Mouse (Mus musculus) left cerebral cortex, adult 2 months (tissue): ENCODE results near the gene Crisp1. TPM values are rescaled to one million over a fixed set of nuclear protein-coding genes. Genes with fewer than 3 reads are reported as not detected.
A peak's percentile ranks its signal among the peaks of the same experiment; 100 is the strongest.

Source experiments
- DNase-seq, 2 experiments: peaks; one replicate each; pipeline ENCODE4 v3.0.0; 2021 to 2022; ENCODE audit warnings: low spot score in 2 of 2, mixed read lengths in 1 of 2; ENCODE audit errors: extremely low spot score in 1 of 2
- H3K27ac ChIP-seq: fragments of 200-600 bp; 2 replicates; pipeline ENCODE4 v1.8.1; 2022
- H3K4me3 ChIP-seq: fragments of 200-600 bp; 2 replicates; pipeline ENCODE4 v1.8.1; 2022
- CTCF ChIP-seq: fragments of 200-600 bp; IDR thresholded peaks from 2 replicates; pipeline ENCODE4 v1.8.1; 2022; ENCODE audit warnings: antibody characterized with exemption, mild to moderate bottlenecking, moderate library complexity
- intact Hi-C: fragments of 180-260 bp; cut with DNase I; formaldehyde crosslinking; loops from one replicate; pipeline ENCODE4 v1.15.1; 2025
- long read RNA-seq, 2 experiments: library from polyadenylated mRNA; stranded (forward); transcript quantifications; one replicate each; pipeline ENCODE4 v2.0.0; 2021; ENCODE audit warnings: borderline mapping rate in 2 of 2
- total RNA-seq, 2 experiments: library from RNA; stranded (reverse); gene quantifications; 2 replicates each; pipeline ENCODE4 v1.2.3; 2021

The Crisp1 gene
- not detected for total RNA-seq
- long read RNA-seq, experiment 1: 0 reads
- long read RNA-seq, experiment 2: 0 reads

DNA sequence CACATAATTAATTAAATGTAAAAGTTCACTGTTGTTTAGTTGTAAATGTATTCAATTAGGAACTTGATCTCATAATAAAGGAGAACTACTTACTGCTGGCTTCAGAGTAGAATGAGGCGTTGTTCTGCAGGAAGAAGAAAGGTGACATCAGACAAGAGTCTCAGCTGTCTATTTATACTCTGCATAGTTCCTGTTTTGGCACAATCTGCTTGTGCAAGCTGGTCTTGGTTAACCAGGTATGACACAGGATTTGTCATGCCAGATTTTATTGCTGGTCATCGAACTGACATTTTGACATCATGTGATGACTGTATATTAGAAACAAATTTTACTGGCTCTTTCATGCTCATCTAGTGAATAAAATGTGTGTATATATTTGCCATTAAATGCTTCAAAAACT is at the start of gene Crisp1:
Crisp1 (minus strand) TSS at position 146 of the 400 bp plus-strand sequence.
- no peak for DNase-seq
- TF ChIP-seq CTCF: no peak
- Histone ChIP-seq H3K27ac (no peak within 1 kb of the TSS), H3K4me3 (no peak within 1 kb of the TSS)
- intact Hi-C loops: no loop called here

DNA sequence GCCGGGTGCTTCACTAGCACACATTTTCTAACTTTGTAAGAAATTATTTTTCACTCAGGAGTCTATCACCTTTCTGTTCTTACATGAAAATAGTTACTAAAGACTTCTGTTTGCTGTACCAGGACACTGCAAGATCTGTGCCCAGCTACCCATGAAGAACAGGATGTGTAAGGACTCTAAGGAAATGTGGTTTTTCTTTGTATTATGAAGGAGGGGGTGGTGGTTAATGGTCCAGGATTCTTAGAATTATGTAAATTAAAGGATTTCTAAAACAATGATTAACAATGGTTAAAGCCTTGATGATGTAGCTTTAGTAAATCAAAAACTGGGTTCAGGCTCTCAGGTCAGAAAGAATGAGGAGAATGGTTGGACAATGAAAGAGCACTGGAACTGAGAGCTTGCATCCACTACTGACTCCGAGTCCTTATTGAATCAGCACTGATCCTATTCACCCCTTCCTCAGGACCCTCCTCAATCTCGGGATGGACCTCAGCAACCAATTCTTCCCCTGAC is 23.5 kb upstream of the Crisp1 start:
- no peak for TF ChIP-seq CTCF
- no peak overlapping the region for H3K27ac ChIP-seq
- intact Hi-C loops: no loop called here
- H3K4me3 ChIP-seq: no peak overlapping the region
- no peak for DNase-seq

DNA sequence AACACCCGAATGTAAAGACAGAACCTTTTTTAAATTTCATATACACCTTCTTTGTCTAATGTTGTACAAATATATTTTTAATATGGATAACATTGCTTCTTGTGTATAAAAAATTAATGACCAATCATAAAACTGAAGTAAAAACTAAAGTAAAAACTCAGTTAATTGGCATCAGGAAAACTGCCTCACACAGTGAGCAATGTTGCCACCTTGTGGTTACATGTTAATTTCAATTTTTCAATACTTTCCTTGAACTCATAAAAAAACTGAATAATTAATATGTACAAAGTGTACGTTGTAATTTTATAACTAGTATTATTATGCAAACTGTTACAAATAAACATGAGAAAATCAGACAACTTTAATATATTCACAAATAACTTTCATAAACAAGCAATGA is 33.6 kb downstream of the Crisp1 start:
- TF ChIP-seq CTCF: peak; percentile 57
- H3K27ac ChIP-seq: no peak overlapping the region
- intact Hi-C loops: loop anchor here (5.0 kb wide), 1 partner anchor 128 kb away; no protein-coding TSS in a partner anchor
- DNase-seq: no peak
- H3K4me3 ChIP-seq: no peak overlapping the region

DNA sequence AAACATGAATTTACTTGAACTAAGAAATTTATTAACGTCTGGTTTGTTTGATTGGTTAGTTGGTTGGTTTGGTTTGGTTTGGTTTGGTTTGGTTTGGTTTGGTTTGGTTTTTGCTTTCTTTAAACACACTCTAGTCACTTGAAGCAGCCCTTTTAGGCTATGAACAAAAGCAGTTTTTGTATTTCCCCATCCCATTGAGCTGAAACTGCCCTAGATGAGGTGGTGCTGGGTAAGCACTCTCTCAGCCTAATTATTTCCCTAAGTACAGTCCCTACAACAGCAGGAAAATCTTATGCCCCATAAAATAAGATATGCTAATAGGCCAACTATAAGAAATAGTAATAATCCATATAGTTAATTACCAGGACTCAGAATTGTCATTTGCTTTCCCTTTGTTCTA is 43.5 kb downstream of the Crisp1 start:
- intact Hi-C loops: no loop called here
- DNase-seq: no peak
- no peak overlapping the region for H3K4me3 ChIP-seq
- H3K27ac ChIP-seq: no peak overlapping the region
- no peak for TF ChIP-seq CTCF

DNA sequence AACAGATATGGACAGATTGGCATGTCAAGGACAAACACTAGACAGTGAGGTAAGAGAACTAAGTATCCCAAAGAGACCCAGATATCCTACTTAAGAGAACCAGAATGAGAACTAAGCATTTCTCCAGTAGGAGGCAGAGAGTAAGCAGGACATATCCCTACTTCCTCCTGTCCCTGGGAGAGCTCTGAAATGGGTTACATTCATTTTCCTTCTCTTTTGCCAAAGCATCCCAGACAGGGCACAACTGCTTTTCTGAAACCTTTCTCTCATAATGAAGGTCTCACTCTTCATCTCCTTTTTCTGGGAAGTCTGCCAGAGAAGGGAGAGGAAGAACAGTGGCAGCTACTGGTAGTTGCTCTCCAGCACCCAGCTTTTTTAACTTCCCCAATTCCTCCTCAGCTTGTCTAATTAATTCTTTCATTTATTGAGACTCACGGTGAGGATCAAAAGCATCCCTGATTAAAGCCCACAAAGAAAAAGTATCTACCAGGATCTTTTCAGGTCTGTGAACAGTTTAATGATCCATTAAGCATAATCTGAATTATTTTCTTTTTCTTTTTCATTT is 44.0 kb downstream of the Crisp1 start:
- DNase-seq: no peak
- intact Hi-C loops: no loop called here
- H3K27ac ChIP-seq: no peak overlapping the region
- no peak overlapping the region for H3K4me3 ChIP-seq
- no peak for TF ChIP-seq CTCF

DNA sequence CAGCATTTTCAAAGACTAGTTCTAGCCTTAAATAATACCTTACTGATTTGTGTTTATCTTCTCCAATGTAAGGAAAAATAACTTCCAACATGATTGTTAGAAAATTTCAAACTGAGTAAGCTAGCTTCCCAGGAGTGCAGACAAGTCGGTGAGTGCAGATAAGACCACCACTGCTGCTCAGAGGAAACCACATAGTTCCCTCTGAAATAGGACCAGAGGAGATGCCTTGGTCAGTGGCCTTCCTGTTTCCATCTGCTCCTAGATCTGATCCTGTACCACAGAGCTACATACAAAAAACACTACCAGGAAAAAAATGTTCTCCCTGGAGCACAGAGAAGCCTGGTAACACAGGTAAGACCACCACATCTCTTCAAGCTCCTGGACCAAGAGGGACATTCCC is 66.5 kb downstream of the Crisp1 start:
- DNase-seq: no peak
- Histone ChIP-seq H3K27ac (no peak overlapping the region), H3K4me3 (no peak overlapping the region)
- intact Hi-C loops: no loop called here
- TF ChIP-seq CTCF: no peak

Other genes with a start within 250 kb of the Crisp1 start
- gene AC192777.2, start 223.8 kb downstream of the Crisp1 start, total RNA-seq: not detected
- gene Pgk2, start 110.6 kb downstream of the Crisp1 start, total RNA-seq: not detected
- not detected for gene Crisp3, start 76.9 kb downstream of the Crisp1 start, total RNA-seq
- gene Esp8, start 200.8 kb upstream of the Crisp1 start, total RNA-seq: not detected
- gene Esp6, start 242.3 kb upstream of the Crisp1 start, total RNA-seq: not detected